Mouse (Mus musculus): Measurements from ENCODE around the gene Meaf6. TPM values are rescaled to one million over a fixed set of nuclear protein-coding genes. Genes with fewer than 3 reads are reported as not detected.

Gene Meaf6
- polyA plus RNA-seq, 1 experiment from 2014 or later = 29.7 TPM

- Histone ChIP-seq H3K9ac (replicated peaks; ENCODE audit: low read depth) (no peak overlapping the region), H3K27me3 (replicated peaks; ENCODE audit: insufficient read depth, low read length) (no peaks in the 10 kb centered on the region), H3K27ac (ENCODE audit: low read length) (no peak overlapping the region), H3K4me1 (ENCODE audit: insufficient read depth, low read depth, low read length) (no peaks in the 10 kb centered on the region), H3K4me3 (ENCODE audit: low read depth, low read length) (no peak overlapping the region), H3K9me3 (ENCODE audit: low read length) (no peaks in the 10 kb centered on the region), H3K4me2 (replicated peaks; ENCODE audit: low read depth, low read length) (no peak overlapping the region), H3K36me3 (ENCODE audit: insufficient read depth, low read length) (no peaks in the 10 kb centered on the region)
- no peak for DNase-seq (ENCODE audit: low spot score)
- no peak for ATAC-seq
- WGBS = 81% methylated on average over 5 of the region's 5 CpGs
- no peak for TF ChIP-seq CTCF (IDR thresholded peaks at IDR 0.05)
- no peak for TF ChIP-seq EP300 (IDR thresholded peaks at IDR 0.05)
Observed at GRCm38 (mm10) chr4:125155646-125156045, 70.7 kb downstream of the Meaf6 start.

GRCm38 (mm10) chr4:125157322-125157721, 72.4 kb downstream of the Meaf6 start:
- Histone ChIP-seq H3K9me3 (ENCODE audit: low read length) (no peaks in the 10 kb centered on the region), H3K36me3 (ENCODE audit: insufficient read depth, low read length) (no peaks in the 10 kb centered on the region), H3K4me2 (replicated peaks; ENCODE audit: low read depth, low read length) (no peak overlapping the region), H3K27me3 (replicated peaks; ENCODE audit: insufficient read depth, low read length) (no peaks in the 10 kb centered on the region), H3K27ac (ENCODE audit: low read length) (no peak overlapping the region), H3K9ac (replicated peaks; ENCODE audit: low read depth) (no peak overlapping the region), H3K4me3 (ENCODE audit: low read depth, low read length) (no peak overlapping the region), H3K4me1 (ENCODE audit: insufficient read depth, low read depth, low read length) (no peaks in the 10 kb centered on the region)
- DNase-seq (ENCODE audit: low spot score) (no peak), ATAC-seq (no peak)
- TF ChIP-seq CTCF (IDR thresholded peaks at IDR 0.05) = no peak
- no peak for TF ChIP-seq EP300 (IDR thresholded peaks at IDR 0.05)
- 71% methylated on average over 3 of the region's 3 CpGs for WGBS

GRCm38 (mm10) chr4:125158081-125158480, 73.1 kb downstream of the Meaf6 start:
- Histone ChIP-seq H3K4me3 (ENCODE audit: low read depth, low read length) (no peak overlapping the region), H3K36me3 (ENCODE audit: insufficient read depth, low read length) (no peaks in the 10 kb centered on the region), H3K9me3 (ENCODE audit: low read length) (no peaks in the 10 kb centered on the region), H3K9ac (replicated peaks; ENCODE audit: low read depth) (no peak overlapping the region), H3K4me2 (replicated peaks; ENCODE audit: low read depth, low read length) (no peak overlapping the region), H3K27ac (ENCODE audit: low read length) (no peak overlapping the region), H3K27me3 (replicated peaks; ENCODE audit: insufficient read depth, low read length) (no peaks in the 10 kb centered on the region), H3K4me1 (ENCODE audit: insufficient read depth, low read depth, low read length) (no peaks in the 10 kb centered on the region)
- ATAC-seq = no peak
- DNase-seq (ENCODE audit: low spot score) = no peak
- 75% methylated on average over 2 of the region's 2 CpGs for WGBS
- TF ChIP-seq CTCF (IDR thresholded peaks at IDR 0.05) = no peak
- no peak for TF ChIP-seq EP300 (IDR thresholded peaks at IDR 0.05)

- WGBS = 59% methylated on average over 19 of the region's 20 CpGs
- H3K27me3 ChIP-seq (replicated peaks; ENCODE audit: insufficient read depth, low read length) = no peaks in the 10 kb centered on the region
- no peak overlapping the region for H3K27ac ChIP-seq (ENCODE audit: low read length)
- H3K4me3 ChIP-seq (ENCODE audit: low read depth, low read length) = no peak overlapping the region
- no peaks in the 10 kb centered on the region for H3K36me3 ChIP-seq (ENCODE audit: insufficient read depth, low read length)
- TF ChIP-seq EP300 (IDR thresholded peaks at IDR 0.05) = no peak
- TF ChIP-seq CTCF (IDR thresholded peaks at IDR 0.05) = no peak
- no peaks in the 10 kb centered on the region for H3K4me1 ChIP-seq (ENCODE audit: insufficient read depth, low read depth, low read length)
- no peak for DNase-seq (ENCODE audit: low spot score)
- no peaks in the 10 kb centered on the region for H3K9me3 ChIP-seq (ENCODE audit: low read length)
- H3K4me2 ChIP-seq (replicated peaks; ENCODE audit: low read depth, low read length) = no peak overlapping the region
- H3K9ac ChIP-seq (replicated peaks; ENCODE audit: low read depth) = no peak overlapping the region
- no peak for ATAC-seq
Observed at GRCm38 (mm10) chr4:125158581-125159317, 73.8 kb downstream of the Meaf6 start.

- TF ChIP-seq EP300 (IDR thresholded peaks at IDR 0.05) (no peak), CTCF (IDR thresholded peaks at IDR 0.05) (peak; percentile 94)
- 7% methylated on average over 19 of the region's 19 CpGs for WGBS
- peak overlapping the region; percentile 2; the same call in 1 of the 2 replicates for H3K4me3 ChIP-seq (ENCODE audit: low read depth, low read length)
Observed at GRCm38 (mm10) chr4:125160320-125160950, 75.5 kb downstream of the Meaf6 start.

GRCm38 (mm10) chr4:125160951-125161331, 76.0 kb downstream of the Meaf6 start:
- 43% methylated on average over 10 of the region's 10 CpGs for WGBS
- peak overlapping the region; percentile 39; the same call in 1 of the 2 replicates for H3K4me2 ChIP-seq (replicated peaks; ENCODE audit: low read depth, low read length)

More at GRCm38 (mm10) chr4:125160320-125160950, 75.5 kb downstream of the Meaf6 start:
- ATAC-seq (peak; percentile 79), DNase-seq (ENCODE audit: low spot score) (peak; percentile 80)
- no peaks in the 10 kb centered on the region for H3K9me3 ChIP-seq (ENCODE audit: low read length)
- H3K27ac ChIP-seq (ENCODE audit: low read length) = no peak overlapping the region
- no peaks in the 10 kb centered on the region for H3K27me3 ChIP-seq (replicated peaks; ENCODE audit: insufficient read depth, low read length)
- H3K4me2 ChIP-seq (replicated peaks; ENCODE audit: low read depth, low read length) = peak overlapping the region; percentile 39
- H3K36me3 ChIP-seq (ENCODE audit: insufficient read depth, low read length) = no peaks in the 10 kb centered on the region
- H3K4me1 ChIP-seq (ENCODE audit: insufficient read depth, low read depth, low read length) = no peaks in the 10 kb centered on the region
- H3K9ac ChIP-seq (replicated peaks; ENCODE audit: low read depth) = no peak overlapping the region

More at GRCm38 (mm10) chr4:125160951-125161331, 76.0 kb downstream of the Meaf6 start:
- Histone ChIP-seq H3K27me3 (replicated peaks; ENCODE audit: insufficient read depth, low read length) (no peaks in the 10 kb centered on the region), H3K27ac (ENCODE audit: low read length) (no peak overlapping the region), H3K4me1 (ENCODE audit: insufficient read depth, low read depth, low read length) (no peaks in the 10 kb centered on the region), H3K4me3 (ENCODE audit: low read depth, low read length) (peak overlapping the region; percentile 2; the same call in 1 of the 2 replicates), H3K9me3 (ENCODE audit: low read length) (no peaks in the 10 kb centered on the region), H3K9ac (replicated peaks; ENCODE audit: low read depth) (no peak overlapping the region), H3K36me3 (ENCODE audit: insufficient read depth, low read length) (no peaks in the 10 kb centered on the region)
- DNase-seq (ENCODE audit: low spot score) (peak; percentile 10), ATAC-seq (0 out of 2 replicates have a peak, but pooled peaks have one; percentile 46)
- TF ChIP-seq CTCF (IDR thresholded peaks at IDR 0.05) = no peak
- TF ChIP-seq EP300 (IDR thresholded peaks at IDR 0.05) = no peak
